Mouse (Mus musculus): ENCODE data around the gene Gabarapl1. TPM values are rescaled to one million over a fixed set of nuclear protein-coding genes. Genes with fewer than 3 reads are reported as not detected.

Gene Gabarapl1
- polyA plus RNA-seq, 1 experiment from 2014 or later = 56.6 TPM

- no peaks in the 10 kb centered on the region for H3K9me3 ChIP-seq
- H3K4me3 ChIP-seq = no peak overlapping the region
- H3K36me3 ChIP-seq = peaks cover 36% of the 10 kb centered on the region
- no peak overlapping the region for H3K27ac ChIP-seq
- ATAC-seq (ENCODE audit: insufficient number of reproducible peaks, insufficient read depth, low FRiP score, low TSS enrichment) = no peak
- no peak overlapping the region for H3K4me2 ChIP-seq (replicated peaks)
- H3K9ac ChIP-seq = no peak overlapping the region
- H3K4me1 ChIP-seq = no peaks in the 10 kb centered on the region
- WGBS = 86% methylated on average over 9 of the region's 9 CpGs
- H3K27me3 ChIP-seq = no peaks in the 10 kb centered on the region
These were observed 9.0 kb downstream of the Gabarapl1 start for GRCm38 (mm10) chr6:129541931-129542330.

GRCm38 (mm10) chr6:129542540-129542939, 9.6 kb downstream of the Gabarapl1 start:
- Histone ChIP-seq H3K27me3 (no peaks in the 10 kb centered on the region), H3K4me1 (no peaks in the 10 kb centered on the region), H3K27ac (no peak overlapping the region), H3K4me2 (replicated peaks) (no peak overlapping the region), H3K4me3 (no peak overlapping the region), H3K36me3 (peaks cover 36% of the 10 kb centered on the region), H3K9me3 (no peaks in the 10 kb centered on the region), H3K9ac (no peak overlapping the region)
- WGBS = 88% methylated on average over 3 of the region's 3 CpGs
- no peak for ATAC-seq (ENCODE audit: insufficient number of reproducible peaks, insufficient read depth, low FRiP score, low TSS enrichment)

GRCm38 (mm10) chr6:129543709-129544606, 11.0 kb downstream of the Gabarapl1 start:
- peak; percentile 64; the same call in 1 of the 2 replicates for ATAC-seq (ENCODE audit: insufficient number of reproducible peaks, insufficient read depth, low FRiP score, low TSS enrichment)
- 63% methylated on average over 6 of the region's 6 CpGs for WGBS
- no peak overlapping the region for H3K9ac ChIP-seq

GRCm38 (mm10) chr6:129547277-129547676, 14.3 kb downstream of the Gabarapl1 start:
- Histone ChIP-seq H3K9me3 (no peaks in the 10 kb centered on the region), H3K27ac (no peak overlapping the region), H3K27me3 (no peaks in the 10 kb centered on the region), H3K4me2 (replicated peaks) (no peak overlapping the region), H3K36me3 (no peaks in the 10 kb centered on the region), H3K4me3 (no peak overlapping the region), H3K9ac (no peak overlapping the region), H3K4me1 (no peaks in the 10 kb centered on the region)
- ATAC-seq (ENCODE audit: insufficient number of reproducible peaks, insufficient read depth, low FRiP score, low TSS enrichment) = no peak
- WGBS = 87% methylated on average over 2 of the region's 2 CpGs

More at GRCm38 (mm10) chr6:129543709-129544606, 11.0 kb downstream of the Gabarapl1 start:
- Histone ChIP-seq H3K4me2 (replicated peaks) (no peak overlapping the region), H3K4me3 (no peak overlapping the region), H3K27ac (no peak overlapping the region), H3K27me3 (no peaks in the 10 kb centered on the region), H3K4me1 (no peaks in the 10 kb centered on the region), H3K36me3 (peaks cover 28% of the 10 kb centered on the region), H3K9me3 (no peaks in the 10 kb centered on the region)

GRCm38 (mm10) chr6:129548009-129548408, 15.0 kb downstream of the Gabarapl1 start:
- H3K9me3 ChIP-seq = no peaks in the 10 kb centered on the region

GRCm38 (mm10) chr6:129557298-129558023, 24.5 kb downstream of the Gabarapl1 start:
- ATAC-seq (ENCODE audit: insufficient number of reproducible peaks, insufficient read depth, low FRiP score, low TSS enrichment) = no peak
- Histone ChIP-seq H3K9me3 (no peaks in the 10 kb centered on the region), H3K27me3 (no peaks in the 10 kb centered on the region), H3K4me2 (replicated peaks) (no peak overlapping the region), H3K9ac (no peak overlapping the region), H3K4me3 (no peak overlapping the region), H3K36me3 (no peaks in the 10 kb centered on the region), H3K4me1 (no peaks in the 10 kb centered on the region), H3K27ac (no peak overlapping the region)

More at GRCm38 (mm10) chr6:129548009-129548408, 15.0 kb downstream of the Gabarapl1 start:
- WGBS = 68% methylated on average over 3 of the region's 3 CpGs
- H3K4me3 ChIP-seq = no peak overlapping the region
- no peaks in the 10 kb centered on the region for H3K27me3 ChIP-seq
- ATAC-seq (ENCODE audit: insufficient number of reproducible peaks, insufficient read depth, low FRiP score, low TSS enrichment) = no peak
- no peak overlapping the region for H3K27ac ChIP-seq
- H3K4me1 ChIP-seq = no peaks in the 10 kb centered on the region
- H3K4me2 ChIP-seq (replicated peaks) = no peak overlapping the region
- no peak overlapping the region for H3K9ac ChIP-seq
- no peaks in the 10 kb centered on the region for H3K36me3 ChIP-seq

GRCm38 (mm10) chr6:129558946-129559640, 26.1 kb downstream of the Gabarapl1 start:
- Histone ChIP-seq H3K4me1 (no peaks in the 10 kb centered on the region), H3K9ac (no peak overlapping the region)

GRCm38 (mm10) chr6:129559641-129560027, 26.7 kb downstream of the Gabarapl1 start:
- Histone ChIP-seq H3K4me1 (no peaks in the 10 kb centered on the region), H3K4me2 (replicated peaks) (no peak overlapping the region), H3K36me3 (no peaks in the 10 kb centered on the region), H3K27ac (no peak overlapping the region), H3K4me3 (no peak overlapping the region), H3K9me3 (no peaks in the 10 kb centered on the region), H3K9ac (no peak overlapping the region), H3K27me3 (no peaks in the 10 kb centered on the region)
- no peak for ATAC-seq (ENCODE audit: insufficient number of reproducible peaks, insufficient read depth, low FRiP score, low TSS enrichment)
- WGBS = 58% methylated on average over 4 of the region's 4 CpGs

More at GRCm38 (mm10) chr6:129558946-129559640, 26.1 kb downstream of the Gabarapl1 start:
- 19% methylated on average over 12 of the region's 12 CpGs for WGBS
- ATAC-seq (ENCODE audit: insufficient number of reproducible peaks, insufficient read depth, low FRiP score, low TSS enrichment) = peak; percentile 28; the same call in 1 of the 2 replicates
- Histone ChIP-seq H3K27me3 (no peaks in the 10 kb centered on the region), H3K4me3 (no peak overlapping the region), H3K9me3 (no peaks in the 10 kb centered on the region), H3K27ac (no peak overlapping the region), H3K4me2 (replicated peaks) (no peak overlapping the region), H3K36me3 (no peaks in the 10 kb centered on the region)

- H3K4me1 ChIP-seq = no peaks in the 10 kb centered on the region
- H3K36me3 ChIP-seq = no peaks in the 10 kb centered on the region
- H3K4me2 ChIP-seq (replicated peaks) = no peak overlapping the region
- no peak overlapping the region for H3K9ac ChIP-seq
- H3K4me3 ChIP-seq = no peak overlapping the region
- no peaks in the 10 kb centered on the region for H3K27me3 ChIP-seq
- H3K9me3 ChIP-seq = no peaks in the 10 kb centered on the region
- ATAC-seq (ENCODE audit: insufficient number of reproducible peaks, insufficient read depth, low FRiP score, low TSS enrichment) = no peak
- 86% methylated on average over 2 of the region's 2 CpGs for WGBS
- no peak overlapping the region for H3K27ac ChIP-seq
These were observed 32.3 kb downstream of the Gabarapl1 start for GRCm38 (mm10) chr6:129565257-129565656.

- Histone ChIP-seq H3K4me3 (no peak overlapping the region), H3K27ac (no peak overlapping the region), H3K36me3 (no peaks in the 10 kb centered on the region), H3K9ac (no peak overlapping the region), H3K4me2 (replicated peaks) (no peak overlapping the region), H3K4me1 (no peaks in the 10 kb centered on the region), H3K27me3 (no peaks in the 10 kb centered on the region), H3K9me3 (no peaks in the 10 kb centered on the region)
- WGBS = 34% methylated on average over 2 of the region's 2 CpGs
- no peak for ATAC-seq (ENCODE audit: insufficient number of reproducible peaks, insufficient read depth, low FRiP score, low TSS enrichment)
These were observed 42.4 kb downstream of the Gabarapl1 start for GRCm38 (mm10) chr6:129575315-129575714.

- Histone ChIP-seq H3K4me2 (replicated peaks) (no peak within 1 kb of the TSS), H3K36me3 (no peaks in the 10 kb centered on the region), H3K9ac (no peak within 1 kb of the TSS), H3K9me3 (no peaks in the 10 kb centered on the region), H3K27me3 (no peaks in the 10 kb centered on the region), H3K4me3 (no peak within 1 kb of the TSS), H3K27ac (no peak within 1 kb of the TSS), H3K4me1 (no peaks in the 10 kb centered on the region)
- ATAC-seq (ENCODE audit: insufficient number of reproducible peaks, insufficient read depth, low FRiP score, low TSS enrichment) = no peak
- 90% methylated on average over 8 of the region's 8 CpGs for WGBS
These were observed 44.6 kb downstream of the Gabarapl1 start, which contains the start of gene Klre1 for GRCm38 (mm10) chr6:129577605-129578004. TSS of gene Klre1 (plus strand) at chr6:129577905.
